Mouse (Mus musculus) midbrain, postnatal 0 days (tissue): Measurements from ENCODE around the gene Cisd3. TPM values are rescaled to one million over a fixed set of nuclear protein-coding genes. Genes with fewer than 3 reads are reported as not detected.
A peak's percentile ranks its signal among the peaks of the same experiment; 100 is the strongest.

Experiments
- ATAC-seq: fragments of 200-750 bp; cut with Nextera tagmentation; 2 replicates; pipeline ENCODE4 v1.8.0; 2017; ENCODE audit warnings: moderate number of reproducible peaks, mild to moderate bottlenecking, moderate TSS enrichment, moderate library complexity; ENCODE audit not compliant: low FRiP score
- DNase-seq: peaks from one replicate; pipeline ENCODE4 v3.0.0-alpha.2; 2015; ENCODE audit warnings: low spot score
- H3K27ac ChIP-seq: fragments of 300-500 bp; sonication (generic); 2 replicates; pipeline ENCODE4 v1.5.1; 2014; ENCODE audit warnings: low read depth, mild to moderate bottlenecking, low read length, mixed read lengths
- H3K27me3 ChIP-seq: fragments of 300-500 bp; sonication (generic); 2 replicates; pipeline ENCODE4 v1.6.1; 2014; ENCODE audit warnings: low read length, control low read depth, mixed read lengths; ENCODE audit not compliant: insufficient read depth
- H3K36me3 ChIP-seq: fragments of 300-500 bp; sonication (generic); 2 replicates; pipeline ENCODE4 v1.6.1; 2014; ENCODE audit warnings: low read length, control low read depth, mixed read lengths; ENCODE audit not compliant: insufficient read depth
- H3K4me1 ChIP-seq: fragments of 300-500 bp; sonication (generic); 2 replicates; pipeline ENCODE4 v1.6.1; 2014; ENCODE audit warnings: mild to moderate bottlenecking, control low read depth, antibody characterized with exemption, low read length, mixed read lengths; ENCODE audit not compliant: insufficient read depth
- H3K4me2 ChIP-seq: fragments of 300-500 bp; sonication (generic); 2 replicates; pipeline ENCODE4 v1.6.1; 2014; ENCODE audit warnings: low read depth, mild to moderate bottlenecking, low read length, mixed read lengths; ENCODE audit not compliant: poor library complexity, severe bottlenecking
- H3K4me3 ChIP-seq: fragments of 300-500 bp; sonication (generic); 2 replicates; pipeline ENCODE4 v1.5.1; 2014; ENCODE audit warnings: low read depth, mild to moderate bottlenecking, low read length, moderate library complexity
- H3K9ac ChIP-seq: fragments of 300-500 bp; sonication (generic); replicated peaks from 2 replicates; pipeline ENCODE4 v1.6.1; 2014; ENCODE audit warnings: mild to moderate bottlenecking, low read length, moderate library complexity, mixed read lengths; ENCODE audit not compliant: poor library complexity, severe bottlenecking
- H3K9me3 ChIP-seq: fragments of 300-500 bp; sonication (generic); 2 replicates; pipeline ENCODE4 v1.6.1; 2016; ENCODE audit warnings: low read length, control low read depth
- CTCF ChIP-seq: IDR thresholded peaks from 2 replicates; pipeline ENCODE4 v1.5.1; 2016; ENCODE audit warnings: antibody characterized with exemption, mild to moderate bottlenecking
- WGBS: fragments of 180-500 bp; shearing (Covaris S2); extraction: QIAGEN DNeasy Blood & Tissue Kit; methylation state at CpG from one replicate; pipeline ENCODE4 v1.1.7; 2014; 5-methylcytosine and 5-hydroxymethylcytosine counted together
- polyA plus RNA-seq: library from polyadenylated mRNA; unstranded; fragments of >200 nt; fragmentation: Nextera tagmentation; extraction: Ambion mirVana; gene quantifications from 2 replicates; pipeline ENCODE4 v1.2.1, GENCODE M21; 2015
- total RNA-seq: library from RNA; depleted of rRNA; stranded (reverse); fragments of >200 nt; gene quantifications from 2 replicates; pipeline ENCODE4 v1.2.3, GENCODE M21; 2014

The Cisd3 gene
- total and polyA plus RNA-seq, 2 experiments from 2014 or later: 27.0 to 41.5 TPM

DNA sequence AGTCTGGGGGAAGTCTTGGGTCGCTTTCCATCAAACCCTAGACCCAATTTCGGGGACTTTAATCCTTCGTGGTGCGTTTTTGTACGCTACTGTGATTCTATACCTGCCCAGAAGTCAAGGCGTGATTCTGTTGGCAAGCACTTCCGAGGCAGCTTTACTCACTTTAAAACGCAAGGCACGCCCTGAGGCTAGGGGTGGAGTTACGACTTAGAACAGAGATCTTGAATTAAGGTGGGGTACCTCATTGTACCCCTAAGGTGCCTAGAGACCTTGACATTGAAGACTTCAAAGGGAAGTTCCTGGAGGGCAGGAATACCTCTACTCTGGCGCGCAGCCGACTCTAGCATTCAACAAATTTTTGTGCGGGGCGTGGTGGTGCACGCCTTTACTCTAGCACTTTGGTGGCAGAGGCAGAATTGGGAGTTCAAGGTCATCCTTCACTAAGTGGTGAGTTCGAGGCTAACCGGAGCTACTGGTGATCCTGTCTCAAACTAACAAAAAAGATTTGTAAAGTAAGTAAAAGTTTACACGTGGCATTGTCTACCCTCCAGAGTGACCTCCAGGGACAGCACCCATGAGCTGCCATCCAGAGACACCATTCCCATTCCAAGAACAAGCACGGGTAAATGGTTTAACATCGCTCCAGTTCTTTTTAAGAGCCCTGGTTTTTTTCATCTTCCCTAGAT, 23.3 kb upstream of the Cisd3 start:
- Histone ChIP-seq H3K9me3 (no peaks in the 10 kb centered on the region), H3K9ac (no peak overlapping the region), H3K4me2 (peak overlapping the region; percentile 84), H3K27me3 (peaks cover 7% of the 10 kb centered on the region; the same call in 1 of the 2 replicates), H3K36me3 (no peaks in the 10 kb centered on the region), H3K27ac (no peak overlapping the region), H3K4me1 (peaks cover 7% of the 10 kb centered on the region; the same call in 1 of the 2 replicates), H3K4me3 (peak overlapping the region; percentile 82)
- no peak for ATAC-seq
- DNase-seq: no peak
- no peak for TF ChIP-seq CTCF
- WGBS: 3% methylated on average over 21 of the region's 21 CpGs

DNA sequence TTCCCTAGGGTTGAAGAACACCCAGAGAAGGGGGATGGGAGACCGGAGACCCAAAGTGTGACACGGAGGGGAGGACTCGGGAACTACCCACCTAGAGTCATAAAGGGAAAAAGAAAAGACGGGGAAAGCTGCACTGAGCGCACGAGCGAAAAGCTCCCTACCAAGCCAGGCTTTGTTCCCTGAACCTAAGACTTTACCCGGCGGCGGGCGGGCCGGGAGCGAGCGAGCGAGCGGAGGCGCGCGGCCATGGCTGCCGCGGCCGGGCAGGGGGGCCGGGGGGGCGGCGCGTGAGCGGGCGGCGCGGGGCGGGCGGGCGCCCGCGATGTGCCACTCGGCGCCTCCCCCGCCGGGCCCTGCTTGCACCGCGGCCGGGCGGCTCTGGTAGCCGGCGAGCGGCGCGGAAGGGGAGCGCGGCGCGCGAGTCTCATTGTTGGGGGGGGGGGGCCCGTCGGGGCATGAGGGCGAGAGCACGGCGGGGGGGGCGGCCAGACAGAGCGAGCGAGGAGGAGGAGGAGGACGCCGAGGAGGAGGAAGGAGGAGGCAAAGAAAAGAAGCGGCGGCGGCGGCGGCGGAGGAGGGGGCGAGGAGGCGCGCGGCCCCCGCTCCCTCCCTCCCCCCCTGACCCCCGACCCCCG, 22.6 kb upstream of the Cisd3 start, which contains the start of gene Mllt6:
Gene Mllt6 (plus strand): TSS at position 522 of the 635 bp plus-strand sequence.
- Histone ChIP-seq H3K4me2 (peak within 1 kb of the TSS; percentile 84), H3K27ac (peak within 1 kb of the TSS; percentile 55), H3K36me3 (peaks cover 2% of the 10 kb centered on the region), H3K4me1 (peaks cover 7% of the 10 kb centered on the region; the same call in 1 of the 2 replicates), H3K9me3 (no peaks in the 10 kb centered on the region), H3K27me3 (peaks cover 7% of the 10 kb centered on the region; the same call in 1 of the 2 replicates), H3K4me3 (peak within 1 kb of the TSS; percentile 82), H3K9ac (peak within 1 kb of the TSS; percentile 79)
- WGBS: under 1% methylated on average over 38 of the region's 76 CpGs
- peak; percentile 89 for DNase-seq
- ATAC-seq: peak; percentile 55; the same call in 1 of the 2 replicates
- TF ChIP-seq CTCF: no peak

DNA sequence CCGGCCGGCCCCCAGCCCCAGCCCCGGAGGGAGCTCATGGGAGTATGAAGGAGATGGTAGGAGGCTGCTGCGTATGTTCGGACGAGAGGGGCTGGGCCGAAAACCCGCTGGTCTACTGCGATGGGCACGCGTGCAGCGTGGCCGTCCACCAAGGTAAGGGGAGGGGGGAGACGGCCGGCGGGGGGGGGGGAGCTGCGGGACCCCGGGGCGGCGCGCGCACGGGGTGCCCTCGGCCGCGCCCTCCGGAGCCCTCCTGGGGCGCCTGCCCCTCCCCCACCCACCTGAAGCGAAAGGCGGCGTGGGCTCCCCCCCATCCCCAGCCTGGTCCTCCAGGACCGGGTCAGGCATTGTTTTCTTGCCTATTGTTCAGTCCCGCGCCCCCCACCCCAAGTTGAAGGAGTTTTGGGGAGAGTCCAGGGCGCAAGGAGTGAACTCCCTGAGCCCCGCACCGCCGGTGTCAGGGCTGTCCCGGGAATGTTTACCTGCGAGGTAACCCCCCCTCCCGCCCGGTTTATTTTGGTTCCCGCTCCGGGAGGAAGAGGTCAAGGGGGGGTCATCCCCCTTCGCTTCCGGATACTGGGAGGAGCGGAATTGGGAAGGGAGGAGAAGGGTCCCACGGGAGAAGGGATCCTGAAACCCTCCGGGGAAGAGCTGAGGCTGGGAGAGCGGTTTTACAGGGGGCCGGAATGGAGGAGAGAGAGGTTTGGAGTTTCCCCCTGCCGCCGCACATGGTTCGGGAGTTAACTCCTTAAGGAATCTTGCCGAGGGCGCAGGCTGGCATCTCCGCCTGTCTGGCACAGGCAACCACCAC, 21.9 kb upstream of the Cisd3 start:
- Histone ChIP-seq H3K9ac (peak overlapping the region; percentile 79), H3K36me3 (peaks cover 7% of the 10 kb centered on the region), H3K27me3 (peaks cover 7% of the 10 kb centered on the region; the same call in 1 of the 2 replicates), H3K4me2 (peak overlapping the region; percentile 84), H3K27ac (peak overlapping the region; percentile 55), H3K4me1 (peaks cover 7% of the 10 kb centered on the region; the same call in 1 of the 2 replicates), H3K4me3 (peak overlapping the region; percentile 82), H3K9me3 (no peaks in the 10 kb centered on the region)
- TF ChIP-seq CTCF: no peak
- 0% methylated on average over 25 of the region's 57 CpGs for WGBS
- DNase-seq: peak; percentile 43
- ATAC-seq: no peak

- Histone ChIP-seq H3K9me3 (no peaks in the 10 kb centered on the region), H3K4me3 (peak overlapping the region; percentile 82), H3K27ac (no peak overlapping the region), H3K36me3 (peaks cover 7% of the 10 kb centered on the region), H3K4me2 (peak overlapping the region; percentile 84), H3K4me1 (peaks cover 7% of the 10 kb centered on the region; the same call in 1 of the 2 replicates), H3K27me3 (peaks cover 7% of the 10 kb centered on the region; the same call in 1 of the 2 replicates), H3K9ac (peak overlapping the region; percentile 79)
- WGBS: 1% methylated on average over 6 of the region's 8 CpGs
- ATAC-seq: no peak
- TF ChIP-seq CTCF: no peak
- no peak for DNase-seq
Observed at GRCm38 (mm10) chr11:97664339-97664665, 21.3 kb upstream of the Cisd3 start.

DNA sequence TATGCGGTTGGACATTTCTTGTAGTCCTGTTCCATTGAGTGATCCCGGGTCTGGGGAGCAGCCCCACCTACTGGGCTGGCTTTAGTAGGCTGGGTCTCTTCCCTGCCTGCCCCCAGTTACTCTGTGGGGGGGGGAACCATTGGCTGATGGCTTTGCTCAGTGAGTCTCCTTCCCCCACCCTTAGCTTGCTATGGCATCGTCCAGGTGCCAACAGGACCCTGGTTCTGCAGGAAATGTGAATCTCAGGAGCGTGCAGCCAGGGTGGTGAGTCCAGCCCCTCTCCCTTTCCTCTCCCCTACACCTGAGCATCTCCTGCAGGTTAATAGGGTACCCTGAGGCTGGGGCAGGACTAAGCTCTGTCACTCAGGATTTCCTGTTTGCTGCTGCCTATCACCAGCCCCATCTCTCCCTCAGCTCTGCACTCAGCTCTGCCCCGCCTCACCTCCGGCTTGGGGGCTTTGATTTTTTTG, 20.8 kb upstream of the Cisd3 start:
- H3K4me1 ChIP-seq: peaks cover 7% of the 10 kb centered on the region; the same call in 1 of the 2 replicates

More for the DNA sequence above, 20.8 kb upstream of the Cisd3 start:
- Histone ChIP-seq H3K36me3 (peaks cover 7% of the 10 kb centered on the region), H3K27ac (no peak overlapping the region), H3K9ac (0 out of 2 replicates have a peak overlapping the region, but pooled peaks have one; percentile 79), H3K27me3 (peaks cover 7% of the 10 kb centered on the region; the same call in 1 of the 2 replicates), H3K4me3 (peak overlapping the region; percentile 82), H3K4me2 (peak overlapping the region; percentile 84), H3K9me3 (no peaks in the 10 kb centered on the region)
- peak; percentile 33 for TF ChIP-seq CTCF
- DNase-seq (no peak), ATAC-seq (no peak)
- WGBS: 24% methylated on average over 6 of the region's 6 CpGs
